Comparison of ENCODE assay signal across 30 mouse cellular contexts in the genomic region with DNA sequence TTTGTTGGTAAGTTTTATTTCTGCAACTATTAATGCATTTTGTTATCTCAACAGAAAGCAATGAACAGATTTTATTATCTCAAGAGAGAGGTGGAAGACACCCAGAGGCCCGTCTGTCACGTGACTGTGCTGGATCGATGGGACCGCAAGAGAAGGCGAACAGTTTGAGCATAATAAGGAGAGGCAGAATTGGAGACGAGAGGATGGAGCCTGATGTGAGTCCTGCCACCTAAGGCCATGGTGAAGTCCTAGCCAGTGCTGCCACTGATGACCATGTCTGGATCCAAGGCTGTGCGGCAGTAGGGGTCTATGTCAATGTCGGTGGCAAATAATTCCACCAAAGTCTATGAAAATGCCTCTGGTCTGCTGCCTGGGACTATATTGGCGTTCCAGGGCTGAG.
"Had no signal": no experiment of that assay in that cellular context is flagged by ENCODE, and none has a peak within 500 bp of the region (broad histone marks: within the 10 kb centered on the region; RNA-seq: fewer than 3 reads in every experiment).

No protein-coding gene starts in this region.

- H3K4me1 ChIP-seq: limb, embryonic 10.5 days; limb, embryonic 12.5 days; limb, embryonic 13.5 days; limb, embryonic 15.5 days; liver, embryonic 12.5 days; liver, embryonic 13.5 days; liver, embryonic 15.5 days; lung, embryonic 15.5 days; megakaryocyte, embryonic 14.5 days; midbrain, embryonic 10.5 days; midbrain, embryonic 12.5 days; midbrain, embryonic 13.5 days; midbrain, embryonic 15.5 days; neural tube, embryonic 12.5 days; neural tube, embryonic 13.5 days had no signal

- H3K27ac ChIP-seq: limb, embryonic 10.5 days; limb, embryonic 12.5 days; limb, embryonic 13.5 days; limb, embryonic 15.5 days; liver, embryonic 12.5 days; liver, embryonic 13.5 days; liver, embryonic 14.5 days; liver, embryonic 15.5 days; lung, embryonic 15.5 days; midbrain, embryonic 10.5 days; midbrain, embryonic 12.5 days; midbrain, embryonic 13.5 days; midbrain, embryonic 15.5 days; neural tube, embryonic 12.5 days; neural tube, embryonic 13.5 days had no signal

- H3K4me3 ChIP-seq: limb, embryonic 10.5 days; limb, embryonic 12.5 days; limb, embryonic 13.5 days; limb, embryonic 15.5 days; liver, embryonic 12.5 days; liver, embryonic 13.5 days; liver, embryonic 15.5 days; lung, embryonic 15.5 days; megakaryocyte, embryonic 14.5 days; midbrain, embryonic 10.5 days; midbrain, embryonic 12.5 days; midbrain, embryonic 13.5 days; midbrain, embryonic 15.5 days; myocyte; neural tube, embryonic 12.5 days; neural tube, embryonic 13.5 days had no signal

- H3K36me3 ChIP-seq: limb, embryonic 10.5 days; limb, embryonic 12.5 days; limb, embryonic 13.5 days; limb, embryonic 15.5 days; liver, embryonic 12.5 days; liver, embryonic 13.5 days; liver, embryonic 15.5 days; lung, embryonic 15.5 days; midbrain, embryonic 10.5 days; midbrain, embryonic 12.5 days; midbrain, embryonic 13.5 days; midbrain, embryonic 15.5 days; neural tube, embryonic 12.5 days; neural tube, embryonic 13.5 days had no signal

- H3K9me3 ChIP-seq: limb, embryonic 10.5 days; limb, embryonic 12.5 days; limb, embryonic 13.5 days; limb, embryonic 15.5 days; liver, embryonic 12.5 days; liver, embryonic 13.5 days; liver, embryonic 15.5 days; lung, embryonic 15.5 days; megakaryocyte, embryonic 14.5 days; midbrain, embryonic 10.5 days; midbrain, embryonic 12.5 days; midbrain, embryonic 13.5 days; midbrain, embryonic 15.5 days; neural tube, embryonic 12.5 days; neural tube, embryonic 13.5 days had no signal

- DNase-seq: left cerebral cortex, postnatal 4 days; liver; liver, embryonic 13.5 days; liver, postnatal 0 days; lung, adult 18-20 months; lung, adult 2 months; lung, embryonic 14.5 days; lung, postnatal 10 days; lung, postnatal 14 days; lung, postnatal 36 days; lung, postnatal 4 days had no signal

- H3K4me2 ChIP-seq: limb, embryonic 12.5 days; limb, embryonic 13.5 days; limb, embryonic 15.5 days; liver, embryonic 11.5 days; liver, embryonic 12.5 days; liver, embryonic 13.5 days; liver, embryonic 15.5 days; lung, embryonic 14.5 days; lung, embryonic 15.5 days; midbrain, embryonic 12.5 days; midbrain, embryonic 13.5 days; midbrain, embryonic 15.5 days; neural tube, embryonic 12.5 days; neural tube, embryonic 13.5 days had no signal

- H3K27me3 ChIP-seq: limb, embryonic 12.5 days; limb, embryonic 13.5 days; limb, embryonic 15.5 days; liver, embryonic 12.5 days; liver, embryonic 13.5 days; liver, embryonic 15.5 days; lung, embryonic 15.5 days; megakaryocyte, embryonic 14.5 days; midbrain, embryonic 12.5 days; midbrain, embryonic 13.5 days; midbrain, embryonic 15.5 days; neural tube, embryonic 12.5 days; neural tube, embryonic 13.5 days had no signal

- H3K9ac ChIP-seq: limb, embryonic 12.5 days; limb, embryonic 13.5 days; limb, embryonic 15.5 days; liver, embryonic 12.5 days; liver, embryonic 13.5 days; liver, embryonic 14.5 days; liver, embryonic 15.5 days; liver, postnatal 0 days; lung, embryonic 14.5 days; lung, embryonic 15.5 days; midbrain, embryonic 12.5 days; midbrain, embryonic 13.5 days; midbrain, embryonic 15.5 days; neural tube, embryonic 12.5 days; neural tube, embryonic 13.5 days had no signal

- ATAC-seq: liver, embryonic 12.5 days; liver, postnatal 0 days; lung, postnatal 0 days; midbrain, embryonic 16.5 days had no signal
